Mouse (Mus musculus): ENCODE data around the gene Nrxn1. TPM values are rescaled to one million over a fixed set of nuclear protein-coding genes. Genes with fewer than 3 reads are reported as not detected.

Gene Nrxn1
- total RNA-seq, 1 experiment from 2014 or later, result not detected

- no peak for ATAC-seq (replicated peaks; ENCODE audit: insufficient number of reproducible peaks, low FRiP score, low TSS enrichment, poor library complexity, severe bottlenecking)
These were observed 477.9 kb downstream of the Nrxn1 start for GRCm38 (mm10) chr17:90615019-90615418.

- ATAC-seq (replicated peaks; ENCODE audit: insufficient number of reproducible peaks, low FRiP score, low TSS enrichment, poor library complexity, severe bottlenecking), result no peak
These were observed 485.5 kb downstream of the Nrxn1 start for GRCm38 (mm10) chr17:90607427-90607806.

GRCm38 (mm10) chr17:90606718-90607426, 486.0 kb downstream of the Nrxn1 start:
- no peak for ATAC-seq (replicated peaks; ENCODE audit: insufficient number of reproducible peaks, low FRiP score, low TSS enrichment, poor library complexity, severe bottlenecking)

- no peak for ATAC-seq (replicated peaks; ENCODE audit: insufficient number of reproducible peaks, low FRiP score, low TSS enrichment, poor library complexity, severe bottlenecking)
These were observed 493.0 kb downstream of the Nrxn1 start for GRCm38 (mm10) chr17:90599570-90600524.

GRCm38 (mm10) chr17:90594798-90595533, 497.9 kb downstream of the Nrxn1 start:
- ATAC-seq (replicated peaks; ENCODE audit: insufficient number of reproducible peaks, low FRiP score, low TSS enrichment, poor library complexity, severe bottlenecking), result no peak

GRCm38 (mm10) chr17:90586891-90587290, 506.0 kb downstream of the Nrxn1 start:
- no peak for ATAC-seq (replicated peaks; ENCODE audit: insufficient number of reproducible peaks, low FRiP score, low TSS enrichment, poor library complexity, severe bottlenecking)

- ATAC-seq (replicated peaks; ENCODE audit: insufficient number of reproducible peaks, low FRiP score, low TSS enrichment, poor library complexity, severe bottlenecking), result no peak
These were observed 508.1 kb downstream of the Nrxn1 start for GRCm38 (mm10) chr17:90584666-90585195.

GRCm38 (mm10) chr17:90583826-90584534, 508.9 kb downstream of the Nrxn1 start:
- no peak for ATAC-seq (replicated peaks; ENCODE audit: insufficient number of reproducible peaks, low FRiP score, low TSS enrichment, poor library complexity, severe bottlenecking)

GRCm38 (mm10) chr17:90583196-90583595, 509.7 kb downstream of the Nrxn1 start:
- no peak for ATAC-seq (replicated peaks; ENCODE audit: insufficient number of reproducible peaks, low FRiP score, low TSS enrichment, poor library complexity, severe bottlenecking)

- no peak for ATAC-seq (replicated peaks; ENCODE audit: insufficient number of reproducible peaks, low FRiP score, low TSS enrichment, poor library complexity, severe bottlenecking)
These were observed 523.0 kb downstream of the Nrxn1 start for GRCm38 (mm10) chr17:90569877-90570276.

GRCm38 (mm10) chr17:90565186-90565585, 527.7 kb downstream of the Nrxn1 start:
- ATAC-seq (replicated peaks; ENCODE audit: insufficient number of reproducible peaks, low FRiP score, low TSS enrichment, poor library complexity, severe bottlenecking), result no peak

- ATAC-seq (replicated peaks; ENCODE audit: insufficient number of reproducible peaks, low FRiP score, low TSS enrichment, poor library complexity, severe bottlenecking), result no peak
These were observed 536.5 kb downstream of the Nrxn1 start for GRCm38 (mm10) chr17:90556376-90556775.

GRCm38 (mm10) chr17:90550415-90550814, 542.5 kb downstream of the Nrxn1 start:
- ATAC-seq (replicated peaks; ENCODE audit: insufficient number of reproducible peaks, low FRiP score, low TSS enrichment, poor library complexity, severe bottlenecking), result no peak

GRCm38 (mm10) chr17:90546806-90547205, 546.1 kb downstream of the Nrxn1 start:
- ATAC-seq (replicated peaks; ENCODE audit: insufficient number of reproducible peaks, low FRiP score, low TSS enrichment, poor library complexity, severe bottlenecking), result no peak

- ATAC-seq (replicated peaks; ENCODE audit: insufficient number of reproducible peaks, low FRiP score, low TSS enrichment, poor library complexity, severe bottlenecking), result no peak
These were observed 548.1 kb downstream of the Nrxn1 start for GRCm38 (mm10) chr17:90544639-90545259.

GRCm38 (mm10) chr17:90543986-90544638, 548.8 kb downstream of the Nrxn1 start:
- ATAC-seq (replicated peaks; ENCODE audit: insufficient number of reproducible peaks, low FRiP score, low TSS enrichment, poor library complexity, severe bottlenecking), result no peak

- no peak for ATAC-seq (replicated peaks; ENCODE audit: insufficient number of reproducible peaks, low FRiP score, low TSS enrichment, poor library complexity, severe bottlenecking)
These were observed 561.4 kb downstream of the Nrxn1 start for GRCm38 (mm10) chr17:90531443-90531842.
